Mouse (Mus musculus) lung, postnatal 0 days (tissue): ENCODE data around the gene Slc35f5.

Source experiments
- CTCF ChIP-seq: IDR thresholded peaks from 2 replicates; pipeline ENCODE4 v1.5.1; 2016; ENCODE audit warnings: antibody characterized with exemption, mild to moderate bottlenecking
- EP300 ChIP-seq: IDR thresholded peaks from 2 replicates; pipeline ENCODE4 v1.6.1; 2016; ENCODE audit warnings: antibody characterized with exemption, mild to moderate bottlenecking, control low read depth

DNA sequence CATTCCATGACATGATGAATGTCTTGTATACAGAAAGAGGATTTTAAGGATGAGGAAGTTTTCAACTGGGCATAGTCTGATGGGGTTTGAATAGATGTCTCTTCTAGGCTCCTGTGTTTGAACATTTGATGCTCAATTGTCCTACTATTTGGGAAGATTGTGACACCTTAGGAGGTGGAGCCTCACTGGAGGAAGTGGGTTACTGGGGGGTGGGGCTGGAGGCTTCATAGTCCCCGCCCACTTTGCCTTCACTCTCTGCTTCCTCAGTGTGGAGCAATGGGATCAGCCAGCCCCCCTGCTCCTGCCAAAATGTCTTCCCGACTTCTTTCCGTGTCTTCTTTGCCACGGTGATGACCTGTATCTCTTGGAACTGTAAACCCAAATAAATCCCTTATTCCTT, 43.2 kb downstream of the Slc35f5 start:
- TF ChIP-seq CTCF (no peak), EP300 (no peak)
